Mouse (Mus musculus) CH12.LX (cell line): ENCODE measurements around the gene Bcdin3d. TPM values are rescaled to one million over a fixed set of nuclear protein-coding genes. Genes with fewer than 3 reads are reported as not detected.
A peak's percentile ranks its signal among the peaks of the same experiment; 100 is the strongest.

Experiments used
- DNase-seq: peaks from one replicate; pipeline ENCODE4 v3.0.0-alpha.2; 2013; ENCODE audit errors: extremely low read depth
- H3K27ac ChIP-seq: 2 replicates; pipeline ENCODE4 v1.5.1; 2012; ENCODE audit warnings: low read depth, mild to moderate bottlenecking, control low read depth, moderate library complexity; ENCODE audit not compliant: insufficient read depth
- H3K27me3 ChIP-seq: replicated peaks from 2 replicates; pipeline ENCODE3; 2012; ENCODE audit warnings: inconsistent platforms
- H3K36me3 ChIP-seq, 2 experiments: replicated peaks in 1 of 2; 2 replicates each; pipeline versions ENCODE3 to v1.6.1; 2012; ENCODE audit warnings: inconsistent platforms in 1 of 2, low read length in 1 of 2, mild to moderate bottlenecking in 1 of 2, mixed read lengths in 1 of 2, moderate library complexity in 1 of 2; ENCODE audit not compliant: control insufficient read depth in 1 of 2, insufficient read depth in 1 of 2
- H3K4me1 ChIP-seq, 2 experiments: 2 replicates each; pipeline ENCODE4 v1.6.1; 2012; ENCODE audit warnings: inconsistent platforms in 1 of 2, moderate library complexity in 1 of 2; ENCODE audit not compliant: insufficient read depth in 2 of 2, control insufficient read depth in 1 of 2
- H3K4me2 ChIP-seq: 2 replicates; pipeline ENCODE4 v1.6.1; 2012; ENCODE audit warnings: low read depth, mild to moderate bottlenecking, control low read depth; ENCODE audit not compliant: poor library complexity, insufficient read depth, severe bottlenecking
- H3K4me3 ChIP-seq, 3 experiments: fragments of 150-350 bp in 1 of 3; sonication (generic) in 1 of 3; replicated peaks in 1 of 3; 2 replicates each; pipeline versions ENCODE3 to v1.5.1; 2011 to 2012; ENCODE audit warnings: low read depth in 2 of 3, low read length in 2 of 3, mild to moderate bottlenecking in 2 of 3, moderate library complexity in 2 of 3, control low read depth in 1 of 3, improper control_type of control experiment in 1 of 3, inconsistent platforms in 1 of 3, mixed read lengths in 1 of 3; ENCODE audit not compliant: poor library complexity in 1 of 3
- H3K79me2 ChIP-seq: replicated peaks from 2 replicates; pipeline ENCODE4 v1.6.1; 2012; ENCODE audit warnings: mild to moderate bottlenecking, moderate library complexity; ENCODE audit not compliant: control insufficient read depth, poor library complexity, insufficient read depth, severe bottlenecking; ENCODE audit errors: extremely low read depth
- H3K9ac ChIP-seq: 2 replicates; pipeline ENCODE4 v1.6.1; 2012; ENCODE audit warnings: low read depth, mild to moderate bottlenecking, control low read depth, moderate library complexity; ENCODE audit not compliant: insufficient read depth
- H3K9me3 ChIP-seq: replicated peaks from 2 replicates; pipeline ENCODE3; 2012; ENCODE audit warnings: low read length, inconsistent platforms, mixed read lengths
- CHD1 ChIP-seq: IDR thresholded peaks from 2 replicates; pipeline ENCODE4 v1.6.1; 2012; ENCODE audit warnings: low read depth, low read length, improper control_type of control experiment, inconsistent platforms
- CTCF ChIP-seq, 2 experiments: IDR thresholded peaks in 1 of 2; conservative IDR thresholded peaks in 1 of 2; 2 replicates each; pipeline ENCODE4 v1.5.1; 2011 to 2012; ENCODE audit warnings: low read depth in 2 of 2, low read length in 2 of 2, improper control_type of control experiment in 1 of 2, inconsistent platforms in 1 of 2, mild to moderate bottlenecking in 1 of 2, moderate library complexity in 1 of 2
- JUN ChIP-seq: IDR thresholded peaks from 2 replicates; pipeline ENCODE4 v1.6.1; 2011; ENCODE audit warnings: low read depth, mild to moderate bottlenecking, low read length, improper control_type of control experiment, moderate library complexity; ENCODE audit not compliant: insufficient read depth
- JUND ChIP-seq: conservative IDR thresholded peaks from 2 replicates; pipeline ENCODE4 v1.6.1; 2011; ENCODE audit warnings: low read depth, low read length, improper control_type of control experiment
- KAT2A ChIP-seq: IDR thresholded peaks from 2 replicates; pipeline ENCODE4 v1.6.1; 2012; ENCODE audit warnings: low read length, improper control_type of control experiment, inconsistent platforms; ENCODE audit not compliant: insufficient replicate concordance
- MAZ ChIP-seq: IDR thresholded peaks from 2 replicates; pipeline ENCODE4 v1.6.1; 2012; ENCODE audit warnings: low read depth, mild to moderate bottlenecking, inconsistent platforms, low read length, improper control_type of control experiment, moderate library complexity
- NELFE ChIP-seq: IDR thresholded peaks from 2 replicates; pipeline ENCODE4 v1.6.1; 2011; ENCODE audit warnings: low read depth, low read length, improper control_type of control experiment
- NRF1 ChIP-seq: IDR thresholded peaks from 2 replicates; pipeline ENCODE4 v1.6.1; 2014; ENCODE audit warnings: low read depth, mild to moderate bottlenecking, inconsistent platforms, low read length, improper control_type of control experiment, moderate library complexity
- POLR2A ChIP-seq: IDR thresholded peaks from 2 replicates; pipeline ENCODE4 v1.6.1; 2011; ENCODE audit warnings: low read depth, mild to moderate bottlenecking, improper control_type of control experiment, low read length
- POLR2AphosphoS2 ChIP-seq: IDR thresholded peaks from 2 replicates; pipeline ENCODE4 v1.6.1; 2011; ENCODE audit warnings: low read depth, low read length, improper control_type of control experiment
- RAD21 ChIP-seq: IDR thresholded peaks from 2 replicates; pipeline ENCODE4 v1.6.1; 2011; ENCODE audit warnings: low read depth, mild to moderate bottlenecking, low read length, improper control_type of control experiment, moderate library complexity
- RCOR1 ChIP-seq: conservative IDR thresholded peaks from 2 replicates; pipeline ENCODE4 v1.6.1; 2012; ENCODE audit warnings: low read depth, mild to moderate bottlenecking, inconsistent platforms, low read length, improper control_type of control experiment
- SMC3 ChIP-seq: IDR thresholded peaks from 2 replicates; pipeline ENCODE4 v1.6.1; 2011; ENCODE audit warnings: low read depth, low read length, improper control_type of control experiment
- UBTF ChIP-seq: IDR thresholded peaks from 2 replicates; pipeline ENCODE4 v1.6.1; 2012; ENCODE audit warnings: low read depth, mild to moderate bottlenecking, inconsistent platforms, low read length, improper control_type of control experiment, moderate library complexity
- USF1 ChIP-seq: IDR thresholded peaks from 2 replicates; pipeline ENCODE4 v1.6.1; 2014; ENCODE audit warnings: low read depth, mild to moderate bottlenecking, inconsistent platforms, low read length, improper control_type of control experiment
- USF2 ChIP-seq: conservative IDR thresholded peaks from 2 replicates; pipeline ENCODE4 v1.6.1; 2011; ENCODE audit warnings: low read depth, low read length, improper control_type of control experiment
- ZKSCAN1 ChIP-seq: IDR thresholded peaks from 2 replicates; pipeline ENCODE4 v1.6.1; 2012; ENCODE audit warnings: low read depth, inconsistent platforms, low read length, improper control_type of control experiment, borderline replicate concordance
- ZNF384 ChIP-seq: IDR thresholded peaks from 2 replicates; pipeline ENCODE4 v1.6.1; 2012; ENCODE audit warnings: low read depth, low read length, improper control_type of control experiment, inconsistent platforms
- dilution Hi-C: fragments of 300-500 bp; cut with MboI; formaldehyde crosslinking; loops from 2 replicates; pipeline ENCODE4 v1.14.3; 2020; ENCODE audit warnings: low sequenced_read_pairs; ENCODE audit not compliant: extremely low pct_unique_long_range_greater_than_20kb, extremely low pct_ligation_motif_present
- in situ Hi-C: fragments of 300-500 bp; cut with MboI; formaldehyde crosslinking; loops from 3 replicates; pipeline ENCODE4 v1.14.3; 2019; ENCODE audit warnings: low sequenced_read_pairs, low pct_ligation_motif_present, low pct_unique_long_range_greater_than_20kb, mixed read lengths
- polyA plus RNA-seq: library from polyadenylated mRNA; unstranded; fragments of >175 nt; gene quantifications from 2 replicates; pipeline ENCODE4 v1.2.1, GENCODE M21; 2012; ENCODE audit warnings: low read depth; ENCODE audit not compliant: insufficient read length
- total RNA-seq, 2 experiments: library from RNA; depleted of rRNA; stranded (reverse); fragments of 300-350 nt in 1 of 2; fragments of >200 nt in 1 of 2; gene quantifications; 2 replicates each; pipeline ENCODE4 v1.2.3; 2012 to 2014

Gene Bcdin3d
- total and polyA plus RNA-seq, 3 experiments, result 13.8 to 15.3 (median 14.2) TPM

- Histone ChIP-seq H3K9ac (no peak overlapping the region), H3K27me3 (peaks cover 67% of the 10 kb centered on the region), H3K36me3 (no peaks in the 10 kb centered on the region), H3K27ac (no peak overlapping the region), H3K79me2 (no peaks in the 10 kb centered on the region), H3K4me3 (no peak overlapping the region)
- dilution Hi-C loops, result no loop called here
- peak; percentile 73 for DNase-seq
- in situ Hi-C loops, result loop anchor here (5.0 kb wide), 1 partner anchor 100 kb away; no protein-coding TSS in a partner anchor
- peak; percentile 75; the same call in 1 of the 2 replicates for TF ChIP-seq MAZ
- TF ChIP-seq NELFE, result 0 out of 2 replicates have a peak, but pooled peaks have one; percentile 15
- peak; percentile 70 for TF ChIP-seq SMC3
- peak; percentile 88 for TF ChIP-seq RAD21
- no peak for TF ChIP-seq RCOR1
- no peak for TF ChIP-seq ZKSCAN1
- TF ChIP-seq CTCF (conservative IDR thresholded peaks at IDR 0.05 in 1 of 2, IDR thresholded peaks at IDR 0.05 in 1 of 2; ENCODE audit: low read depth in 2 of 2, low read length in 2 of 2), result peak; percentile 81 to 92
- no peak for TF ChIP-seq JUN
- TF ChIP-seq, all 38 proteins: peak for 5
- peaks cover 17 to 45% of the 10 kb centered on the region in 2 experiments for H3K4me1 ChIP-seq
- no peaks in the 10 kb centered on the region for H3K9me3 ChIP-seq
- no peak overlapping the region for H3K4me2 ChIP-seq
Observed at GRCm38 (mm10) chr15:99497061-99497460, 22.5 kb upstream of the Bcdin3d start.

DNA sequence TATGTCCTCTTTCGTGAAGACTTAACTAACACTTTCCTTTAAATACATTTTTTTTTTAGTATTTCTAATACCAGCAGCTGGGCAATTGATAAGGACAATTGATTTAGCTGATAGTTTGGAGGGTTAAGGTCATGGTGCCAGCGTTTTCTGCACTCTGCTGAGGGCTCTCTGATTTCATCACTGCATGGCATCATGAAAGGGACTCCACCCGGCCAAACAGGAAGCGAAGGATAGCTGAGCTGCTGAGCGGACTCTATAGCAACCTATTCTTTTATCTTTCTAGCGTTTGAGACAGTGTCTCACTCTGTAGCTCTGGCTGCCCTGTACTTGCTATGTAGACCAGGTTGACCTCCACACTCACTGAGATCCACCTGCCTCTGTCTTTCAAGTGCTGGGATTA lies 10.2 kb upstream of the Bcdin3d start:
- TF ChIP-seq POLR2A, result no peak
- no peak for TF ChIP-seq NRF1
- no peak for TF ChIP-seq ZKSCAN1
- no peak for TF ChIP-seq UBTF
- TF ChIP-seq SMC3, result no peak
- no peak for TF ChIP-seq KAT2A
- no peak for TF ChIP-seq USF2
- TF ChIP-seq MAZ, result no peak
- TF ChIP-seq JUND, result no peak
- TF ChIP-seq ZNF384, result no peak
- no peak for TF ChIP-seq POLR2AphosphoS2
- no peak for TF ChIP-seq CHD1
- no peak for TF ChIP-seq USF1
- Histone ChIP-seq H3K9ac (no peak overlapping the region), H3K4me1 (no peaks in the 10 kb centered on the region), H3K27ac (no peak overlapping the region), H3K4me2 (no peak overlapping the region), H3K9me3 (peaks cover under 1% of the 10 kb centered on the region), H3K27me3 (peaks cover 11% of the 10 kb centered on the region), H3K4me3 (no peak overlapping the region), H3K79me2 (no peaks in the 10 kb centered on the region), H3K36me3 (no peaks in the 10 kb centered on the region)
- dilution Hi-C loops, result no loop called here
- no peak for DNase-seq
- in situ Hi-C loops, result no loop called here
